Mouse (Mus musculus): ENCODE data around the gene Dnttip1. TPM values are rescaled to one million over a fixed set of nuclear protein-coding genes. Genes with fewer than 3 reads are reported as not detected.
"Not testable (repeated sequence)": the region's sequence is repeated elsewhere in the genome, so short reads cannot be mapped to it uniquely, and the experiment has no call there.

The Dnttip1 gene
- polyA plus RNA-seq, 1 experiment = 50.2 TPM

DNA sequence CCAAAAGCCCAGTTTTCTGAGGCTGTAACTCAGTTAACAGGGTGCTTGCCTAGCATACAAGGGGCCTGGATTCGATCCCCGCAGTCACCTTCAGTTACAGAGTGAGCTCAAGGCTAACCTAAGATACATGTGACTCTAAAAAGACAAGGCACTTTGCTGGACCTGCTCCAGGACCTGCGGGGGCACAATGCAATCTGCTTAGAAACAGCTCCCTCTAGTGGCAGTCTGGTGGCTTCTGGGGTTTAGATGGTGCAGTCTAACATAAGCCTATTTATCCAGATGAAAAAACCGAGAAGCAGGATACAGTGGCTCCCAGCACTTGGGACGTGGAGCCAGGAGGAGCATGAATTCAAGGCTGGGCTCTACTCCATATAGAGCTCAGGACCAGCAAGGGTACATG is 48.5 kb downstream of the Dnttip1 start:
- TF ChIP-seq CTCF (IDR thresholded peaks at IDR 0.05; ENCODE audit: borderline replicate concordance, extremely low read depth, insufficient read depth, insufficient read length) (peak; percentile 89), POLR2A (IDR thresholded peaks at IDR 0.05; ENCODE audit: borderline replicate concordance, extremely low read depth, insufficient read depth, insufficient read length, poor library complexity, severe bottlenecking) (no peak)
- peak; percentile 94 for DNase-seq (ENCODE audit: low read depth)

DNA sequence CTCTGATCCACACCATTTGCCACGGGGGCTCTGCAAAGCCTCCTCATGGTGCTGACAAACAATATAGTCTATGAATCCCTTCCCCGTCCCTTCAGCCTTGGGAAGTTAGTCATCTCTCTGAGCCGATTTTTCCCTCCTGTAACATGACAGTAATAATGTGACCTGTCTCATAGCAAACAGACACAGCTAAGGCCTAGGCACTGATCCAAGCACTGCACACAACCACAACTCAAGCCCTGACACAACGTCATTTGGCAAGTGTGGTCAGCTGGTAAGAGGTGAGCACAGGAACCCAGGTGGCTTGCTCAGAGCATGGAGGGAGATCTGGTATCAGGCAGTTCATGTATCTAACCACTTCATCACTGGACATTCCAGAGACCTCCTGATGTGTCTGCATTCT is 50.1 kb downstream of the Dnttip1 start:
- DNase-seq (ENCODE audit: low read depth) = no peak
- no peak for TF ChIP-seq POLR2A (IDR thresholded peaks at IDR 0.05; ENCODE audit: borderline replicate concordance, extremely low read depth, insufficient read depth, insufficient read length, poor library complexity, severe bottlenecking)
- no peak for TF ChIP-seq CTCF (IDR thresholded peaks at IDR 0.05; ENCODE audit: borderline replicate concordance, extremely low read depth, insufficient read depth, insufficient read length)

GRCm38 (mm10) chr2:164798554-164798953 is 52.8 kb downstream of the Dnttip1 start:
- 0 out of 2 replicates have a peak, but pooled peaks have one; percentile 4 for TF ChIP-seq CTCF (IDR thresholded peaks at IDR 0.05; ENCODE audit: borderline replicate concordance, extremely low read depth, insufficient read depth, insufficient read length)
- not testable (repeated sequence) for DNase-seq (ENCODE audit: low read depth)

GRCm38 (mm10) chr2:164800252-164801004 is 54.6 kb downstream of the Dnttip1 start:
- no peak for DNase-seq (ENCODE audit: low read depth)
- TF ChIP-seq POLR2A (IDR thresholded peaks at IDR 0.05; ENCODE audit: borderline replicate concordance, extremely low read depth, insufficient read depth, insufficient read length, poor library complexity, severe bottlenecking) = no peak
- TF ChIP-seq CTCF (IDR thresholded peaks at IDR 0.05; ENCODE audit: borderline replicate concordance, extremely low read depth, insufficient read depth, insufficient read length) = no peak

DNA sequence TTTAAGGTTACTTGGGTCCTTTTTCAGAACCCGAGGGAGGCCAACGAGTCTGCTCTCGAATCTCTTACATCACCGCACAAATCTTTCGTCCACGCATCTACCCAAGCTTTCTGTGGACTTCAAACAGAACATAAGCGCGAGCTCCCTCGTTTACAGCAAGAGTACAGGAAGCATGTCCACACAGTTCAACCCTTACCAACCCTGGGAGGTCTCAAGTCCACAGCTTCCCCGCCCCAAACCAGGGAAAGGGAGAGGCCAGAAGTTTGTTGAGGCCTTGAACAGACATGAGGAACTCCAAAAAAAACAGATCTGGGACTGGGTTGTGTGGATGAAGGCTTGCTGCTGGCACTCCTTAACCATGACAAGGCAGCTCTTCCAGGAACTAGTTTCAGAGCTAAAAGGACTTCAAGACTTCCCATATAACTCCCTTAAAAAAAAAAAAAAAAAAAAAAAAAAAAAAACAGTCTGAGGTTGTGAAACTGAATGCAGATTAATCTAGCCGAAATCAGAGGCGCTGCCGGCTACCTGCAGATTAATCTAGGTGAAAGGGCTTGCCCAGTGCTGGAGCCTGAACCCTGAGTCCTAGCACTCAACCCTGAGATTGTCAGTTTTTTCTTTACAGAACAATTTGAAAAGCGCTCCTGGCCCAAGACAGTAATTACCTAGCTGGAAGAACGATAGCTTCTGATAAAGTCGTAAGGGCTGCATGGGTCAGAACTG is 57.6 kb downstream of the Dnttip1 start:
- DNase-seq (ENCODE audit: low read depth) = no peak
- TF ChIP-seq POLR2A (IDR thresholded peaks at IDR 0.05; ENCODE audit: borderline replicate concordance, extremely low read depth, insufficient read depth, insufficient read length, poor library complexity, severe bottlenecking) (no peak), CTCF (IDR thresholded peaks at IDR 0.05; ENCODE audit: borderline replicate concordance, extremely low read depth, insufficient read depth, insufficient read length) (no peak)

GRCm38 (mm10) chr2:164803921-164804313 is 58.1 kb downstream of the Dnttip1 start:
- no peak for TF ChIP-seq CTCF (IDR thresholded peaks at IDR 0.05; ENCODE audit: borderline replicate concordance, extremely low read depth, insufficient read depth, insufficient read length)
- no peak for TF ChIP-seq POLR2A (IDR thresholded peaks at IDR 0.05; ENCODE audit: borderline replicate concordance, extremely low read depth, insufficient read depth, insufficient read length, poor library complexity, severe bottlenecking)
- DNase-seq (ENCODE audit: low read depth) = no peak

DNA sequence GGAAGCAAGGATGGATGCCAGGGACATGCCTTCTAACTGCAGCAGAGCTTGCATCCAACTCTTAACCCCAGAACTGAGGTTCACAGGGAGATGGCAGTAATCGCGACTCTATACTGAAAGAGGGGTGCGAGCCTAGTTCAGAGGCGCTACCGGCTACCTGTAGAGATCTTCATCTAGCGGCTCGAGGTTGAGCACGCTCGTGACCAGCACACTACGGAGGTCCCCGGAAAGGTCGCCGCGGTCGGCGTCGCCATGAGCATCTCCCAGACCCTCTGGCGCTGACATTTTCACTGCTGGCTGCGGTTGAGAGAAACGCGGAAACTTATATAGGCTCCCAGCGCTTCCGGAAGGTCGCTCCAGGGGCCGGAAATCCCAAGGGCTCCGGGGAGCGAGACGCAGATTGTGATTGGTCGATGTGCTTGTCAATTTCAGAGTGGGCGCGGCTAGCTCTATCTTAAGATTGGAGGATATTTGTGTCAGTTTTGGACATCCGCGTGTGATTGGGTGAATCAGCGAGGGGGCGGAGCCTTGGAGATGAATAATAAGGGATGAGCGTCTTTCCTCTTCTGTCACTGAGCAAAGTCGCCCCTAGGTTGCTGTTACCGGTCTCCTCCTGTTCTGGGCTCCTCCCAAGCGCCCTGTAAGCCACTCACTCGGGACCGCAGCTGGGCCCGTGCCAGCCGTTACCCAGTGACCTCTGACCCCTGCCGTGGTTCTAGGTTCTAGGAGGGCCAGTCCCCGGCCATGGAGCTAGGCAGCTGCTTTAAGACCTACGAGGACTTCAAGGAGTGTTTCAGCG is 58.9 kb downstream of the Dnttip1 start, which contains the start of the genes Acot8 and Zswim3:
Gene Acot8 (minus strand): TSS at position 350 of the 799 bp plus-strand sequence.
Gene Zswim3 (plus strand): TSS at position 566 of the 799 bp plus-strand sequence.
- peak; percentile 99 for DNase-seq (ENCODE audit: low read depth)
- TF ChIP-seq POLR2A (IDR thresholded peaks at IDR 0.05; ENCODE audit: borderline replicate concordance, extremely low read depth, insufficient read depth, insufficient read length, poor library complexity, severe bottlenecking) (peak; percentile 58; the same call in 1 of the 2 replicates), CTCF (IDR thresholded peaks at IDR 0.05; ENCODE audit: borderline replicate concordance, extremely low read depth, insufficient read depth, insufficient read length) (no peak)

- TF ChIP-seq POLR2A (IDR thresholded peaks at IDR 0.05; ENCODE audit: borderline replicate concordance, extremely low read depth, insufficient read depth, insufficient read length, poor library complexity, severe bottlenecking) (no peak), CTCF (IDR thresholded peaks at IDR 0.05; ENCODE audit: borderline replicate concordance, extremely low read depth, insufficient read depth, insufficient read length) (no peak)
- no peak for DNase-seq (ENCODE audit: low read depth)
Measured at GRCm38 (mm10) chr2:164805332-164805718, 59.5 kb downstream of the Dnttip1 start.

GRCm38 (mm10) chr2:164806614-164807013 is 60.8 kb downstream of the Dnttip1 start:
- no peak for DNase-seq (ENCODE audit: low read depth)
- no peak for TF ChIP-seq CTCF (IDR thresholded peaks at IDR 0.05; ENCODE audit: borderline replicate concordance, extremely low read depth, insufficient read depth, insufficient read length)
- no peak for TF ChIP-seq POLR2A (IDR thresholded peaks at IDR 0.05; ENCODE audit: borderline replicate concordance, extremely low read depth, insufficient read depth, insufficient read length, poor library complexity, severe bottlenecking)

DNA sequence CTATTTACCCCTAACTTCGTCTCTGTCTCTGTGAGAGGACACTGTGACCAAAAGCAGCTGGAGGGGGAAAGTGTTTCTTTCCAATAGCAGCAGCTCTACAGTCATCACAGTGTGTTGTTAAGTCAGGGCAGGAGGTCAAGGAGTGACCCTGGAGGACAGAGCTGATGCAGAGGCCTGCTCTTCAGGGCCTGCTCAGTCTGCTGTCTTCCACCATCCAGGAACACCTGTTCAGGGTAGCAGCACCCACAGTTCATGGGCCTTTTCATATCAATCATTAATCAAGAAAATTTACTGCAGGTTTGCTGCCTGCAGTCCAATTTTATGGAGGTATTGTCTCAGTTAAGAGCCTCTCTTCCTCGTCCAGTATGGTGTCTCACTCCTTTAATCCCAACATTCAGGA is 67.8 kb downstream of the Dnttip1 start:
- no peak for DNase-seq (ENCODE audit: low read depth)
- TF ChIP-seq POLR2A (IDR thresholded peaks at IDR 0.05; ENCODE audit: borderline replicate concordance, extremely low read depth, insufficient read depth, insufficient read length, poor library complexity, severe bottlenecking) (no peak), CTCF (IDR thresholded peaks at IDR 0.05; ENCODE audit: borderline replicate concordance, extremely low read depth, insufficient read depth, insufficient read length) (no peak)

DNA sequence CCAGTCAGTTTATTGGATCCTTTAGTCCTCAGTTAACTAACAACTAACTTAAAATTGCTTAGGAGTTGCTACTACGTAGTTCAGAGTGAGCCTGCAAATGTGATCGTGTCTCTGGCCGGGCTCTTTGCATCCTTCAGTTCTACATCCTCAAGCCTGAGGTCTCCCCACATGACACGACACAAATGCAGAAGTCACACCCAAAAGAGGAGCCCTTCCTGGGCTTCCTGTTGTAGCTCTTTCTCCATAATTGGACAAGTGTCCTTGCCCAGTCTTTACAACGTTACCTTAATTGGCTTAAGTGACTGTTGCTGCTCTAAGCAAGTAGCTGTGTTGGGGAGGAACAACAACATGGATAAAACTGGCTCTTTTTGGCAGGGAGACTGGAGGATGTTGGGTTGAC is 69.6 kb downstream of the Dnttip1 start:
- TF ChIP-seq POLR2A (IDR thresholded peaks at IDR 0.05; ENCODE audit: borderline replicate concordance, extremely low read depth, insufficient read depth, insufficient read length, poor library complexity, severe bottlenecking) (no peak), CTCF (IDR thresholded peaks at IDR 0.05; ENCODE audit: borderline replicate concordance, extremely low read depth, insufficient read depth, insufficient read length) (no peak)
- DNase-seq (ENCODE audit: low read depth) = no peak

All from brain, embryonic 14.5 days (tissue).